Mouse (Mus musculus) thymus, adult 2 months (tissue): ENCODE data around the gene Pycr1.

ENCODE experiments used
- CTCF ChIP-seq: fragments of 200-500 bp; IDR thresholded peaks from 2 replicates; pipeline ENCODE4 v1.5.1; 2012; ENCODE audit warnings: mild to moderate bottlenecking, control low read depth, low read length, moderate library complexity, borderline replicate concordance; ENCODE audit not compliant: control insufficient read depth, poor library complexity, insufficient read depth; ENCODE audit errors: extremely low read depth
- POLR2A ChIP-seq: fragments of 200-500 bp; IDR thresholded peaks from 2 replicates; pipeline ENCODE4 v1.6.1; 2012; ENCODE audit warnings: mild to moderate bottlenecking, low read length, control low read depth, moderate library complexity; ENCODE audit not compliant: control insufficient read depth, poor library complexity, insufficient read depth; ENCODE audit errors: extremely low read depth

GRCm38 (mm10) chr11:120692471-120693011 is 49.0 kb upstream of the Pycr1 start:
- TF ChIP-seq CTCF (no peak), POLR2A (no peak)
